Mouse (Mus musculus) G1E (cell line): Measurements from ENCODE around the gene Cdc20.

Experiments used
- CTCF ChIP-seq: IDR thresholded peaks from 2 replicates; pipeline ENCODE4 v1.5.1; 2012; ENCODE audit warnings: low read depth, low read length, inconsistent platforms, mixed read lengths
- GATA1 ChIP-seq: IDR thresholded peaks from 2 replicates; pipeline ENCODE4 v1.6.1; 2012; ENCODE audit warnings: borderline replicate concordance, low read length, inconsistent platforms, mixed read lengths
- GATA2 ChIP-seq: IDR thresholded peaks from 2 replicates; pipeline ENCODE4 v1.6.1; 2012; ENCODE audit warnings: low read depth, low read length, inconsistent platforms, borderline replicate concordance
- TAL1 ChIP-seq: conservative IDR thresholded peaks from 2 replicates; pipeline ENCODE4 v1.6.1; 2012; ENCODE audit warnings: low read depth, low read length, inconsistent platforms, mixed read lengths

- TF ChIP-seq GATA1 (no peak), GATA2 (no peak), CTCF (no peak), TAL1 (no peak)
Measured at GRCm38 (mm10) chr4:118471281-118471680, 34.1 kb upstream of the Cdc20 start.
